Mouse (Mus musculus): Measurements from ENCODE around the gene Tor3a.
"Not testable (repeated sequence)": the region's sequence is repeated elsewhere in the genome, so short reads cannot be mapped to it uniquely, and the experiment has no call there.

The Tor3a gene

GRCm38 (mm10) chr1:156669208-156669983, 4.8 kb downstream of the Tor3a start:
- DNase-seq: no peak

DNA sequence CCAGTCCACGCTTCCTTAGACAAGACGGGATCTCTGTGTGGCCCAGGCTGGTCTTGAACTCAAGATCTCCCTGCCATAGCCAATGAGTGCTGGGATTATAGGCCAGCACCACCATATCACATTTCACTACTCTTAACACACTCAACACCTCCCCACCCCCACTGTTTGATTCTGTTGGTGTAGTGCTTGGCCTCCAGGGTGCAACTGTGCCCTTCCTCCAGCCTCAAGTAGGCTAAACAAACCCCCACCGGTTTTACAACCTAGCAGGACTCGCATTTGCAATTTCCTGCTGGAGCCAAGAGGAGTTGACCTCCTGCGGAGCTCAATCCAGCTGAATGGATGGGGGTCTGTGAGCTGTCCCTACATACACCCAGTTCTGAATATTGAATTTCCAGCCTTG, 5.6 kb downstream of the Tor3a start:
- no peak for DNase-seq

DNA sequence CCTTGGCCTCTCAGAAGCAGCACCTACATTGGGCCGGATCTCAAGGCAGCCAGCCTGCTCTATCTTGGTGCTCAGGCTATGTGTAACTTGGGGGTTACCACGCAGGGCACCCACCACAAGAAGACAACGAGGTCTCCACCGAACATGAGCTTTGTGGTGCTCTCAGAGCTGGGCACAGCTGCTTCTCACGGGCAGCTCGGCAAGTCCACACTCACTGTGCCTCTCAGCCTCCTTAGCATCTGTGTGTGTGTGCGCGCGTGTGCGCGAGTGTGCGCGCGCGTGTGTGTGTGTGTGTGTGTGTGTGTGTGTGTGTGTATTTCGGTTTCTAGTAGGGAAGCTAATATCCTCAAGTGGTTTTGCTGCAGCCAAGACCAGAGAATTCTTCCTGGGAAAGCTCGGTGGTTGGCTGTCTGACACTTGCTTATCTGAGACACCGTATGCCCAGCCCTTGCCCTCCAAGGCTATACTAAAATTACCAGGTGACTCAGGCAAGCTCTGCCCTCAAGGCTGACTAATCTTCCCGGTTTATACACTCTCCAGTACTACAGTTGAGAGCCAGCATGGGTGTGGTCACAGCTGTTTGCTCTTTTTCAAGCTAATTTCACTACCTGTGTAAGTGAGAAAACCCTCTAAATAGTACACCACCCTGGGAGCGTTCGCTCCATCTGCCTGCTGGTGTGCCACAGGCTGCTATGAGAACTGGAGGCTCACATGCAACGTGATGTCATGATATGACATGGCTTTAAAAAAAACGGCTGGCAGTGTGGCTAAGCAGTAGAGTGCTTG, 6.8 kb downstream of the Tor3a start:
- no peak for DNase-seq

- no peak for DNase-seq
Observed at GRCm38 (mm10) chr1:156665777-156666176, 8.4 kb downstream of the Tor3a start.

DNA sequence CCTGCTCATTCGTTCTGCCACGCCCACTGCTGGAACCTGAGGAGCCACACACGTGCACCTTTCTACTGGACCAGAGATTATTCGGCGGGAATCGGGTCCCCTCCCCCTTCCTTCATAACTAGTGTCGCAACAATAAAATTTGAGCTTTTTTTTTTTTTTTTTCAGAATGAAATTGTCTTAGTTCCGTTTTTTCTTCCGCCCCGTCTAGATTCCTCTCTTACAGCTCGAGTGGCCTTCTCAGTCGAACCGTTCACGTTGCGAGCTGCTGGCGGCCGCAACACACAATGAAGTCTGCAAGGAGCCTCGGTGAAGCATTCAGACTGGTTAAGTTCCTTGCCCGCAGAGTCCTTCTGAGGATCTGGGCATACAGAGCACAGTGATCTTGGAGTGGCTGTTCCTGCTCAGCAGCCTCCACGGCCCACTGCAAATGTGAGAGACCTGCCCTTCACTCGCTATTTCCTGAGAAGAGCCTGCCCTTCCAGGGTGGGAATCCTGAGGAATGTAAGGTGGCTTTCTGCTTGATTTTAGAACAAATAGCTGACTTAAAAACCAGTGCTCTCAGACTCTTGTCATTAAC, 13.4 kb downstream of the Tor3a start:
- DNase-seq: not testable (repeated sequence)

DNA sequence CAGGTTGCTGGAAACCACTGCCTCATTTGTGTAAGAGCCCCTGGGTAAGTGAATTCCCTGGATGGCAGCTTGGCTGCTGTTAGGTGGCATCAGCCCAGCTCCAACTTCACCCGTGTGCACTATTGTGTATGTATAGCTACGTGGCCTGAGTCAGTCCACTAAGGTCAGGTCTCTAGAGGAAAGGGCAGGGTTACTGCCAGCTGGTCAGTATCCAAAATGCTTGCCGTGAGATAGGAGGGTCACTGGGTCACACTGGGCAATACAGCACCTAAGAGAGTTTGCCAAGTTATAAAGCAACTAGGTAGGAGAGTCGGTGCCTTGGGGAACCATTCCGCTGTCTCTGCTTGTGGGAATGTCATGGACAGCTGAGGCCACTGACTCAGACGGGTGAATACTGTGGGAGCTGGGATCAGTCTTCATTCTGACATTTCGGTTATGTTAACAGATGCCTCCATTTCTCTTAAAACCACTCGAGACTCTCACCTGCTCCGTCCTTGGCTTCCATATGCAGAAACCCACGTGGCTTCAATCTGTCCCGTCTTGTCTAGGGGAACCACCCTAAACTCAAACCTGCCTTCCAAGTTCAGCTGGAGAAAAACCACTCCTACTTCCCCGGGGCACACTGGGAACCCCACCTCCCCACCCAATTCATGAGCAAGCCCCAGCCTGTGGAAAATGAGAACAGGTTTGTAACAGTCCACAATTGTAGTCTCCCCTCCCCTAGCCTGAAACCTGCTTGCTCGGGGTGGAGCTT, 14.1 kb downstream of the Tor3a start:
- DNase-seq: no peak

DNA sequence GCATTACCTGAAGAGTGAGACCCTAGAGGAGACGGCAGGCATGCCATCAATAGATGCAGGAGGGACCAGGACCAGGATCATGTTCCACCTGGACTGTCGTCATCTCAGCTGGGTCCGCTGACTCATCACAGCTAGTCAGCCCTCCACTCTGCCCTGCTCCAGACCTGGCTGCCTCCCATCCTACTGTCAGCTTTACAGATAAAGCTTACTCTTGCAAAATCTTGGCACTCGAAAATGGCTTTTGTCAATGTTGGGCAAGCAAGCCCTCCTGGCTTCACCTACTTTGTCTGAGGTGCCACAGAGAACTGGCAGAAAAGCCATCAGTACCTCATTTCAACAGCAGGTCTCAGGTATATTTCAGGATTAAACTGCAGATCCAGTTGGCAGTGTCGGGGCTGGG, 15.5 kb downstream of the Tor3a start:
- DNase-seq: no peak

DNA sequence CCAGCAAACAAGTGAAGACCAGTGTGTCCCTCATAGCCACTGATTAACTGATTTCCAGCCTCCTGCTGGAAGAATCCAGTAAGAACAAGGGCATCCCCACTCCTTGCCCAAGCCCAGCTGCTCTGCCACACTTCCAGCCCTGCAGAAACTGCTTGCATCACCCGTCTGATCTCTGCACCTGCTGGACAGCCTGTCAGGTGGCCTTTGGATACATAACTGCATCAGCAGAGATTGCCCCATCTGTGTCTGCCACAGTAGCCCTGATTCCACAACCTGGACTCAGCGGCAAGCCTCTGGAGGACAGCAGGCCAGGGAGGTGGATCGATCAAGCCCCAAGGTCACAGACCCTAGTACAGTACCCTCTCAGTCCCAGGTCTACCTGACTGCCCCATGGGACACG, 16.6 kb downstream of the Tor3a start:
- peak; percentile 38 for DNase-seq

- DNase-seq: no peak
Observed at GRCm38 (mm10) chr1:156654735-156655530, 19.2 kb downstream of the Tor3a start.

DNA sequence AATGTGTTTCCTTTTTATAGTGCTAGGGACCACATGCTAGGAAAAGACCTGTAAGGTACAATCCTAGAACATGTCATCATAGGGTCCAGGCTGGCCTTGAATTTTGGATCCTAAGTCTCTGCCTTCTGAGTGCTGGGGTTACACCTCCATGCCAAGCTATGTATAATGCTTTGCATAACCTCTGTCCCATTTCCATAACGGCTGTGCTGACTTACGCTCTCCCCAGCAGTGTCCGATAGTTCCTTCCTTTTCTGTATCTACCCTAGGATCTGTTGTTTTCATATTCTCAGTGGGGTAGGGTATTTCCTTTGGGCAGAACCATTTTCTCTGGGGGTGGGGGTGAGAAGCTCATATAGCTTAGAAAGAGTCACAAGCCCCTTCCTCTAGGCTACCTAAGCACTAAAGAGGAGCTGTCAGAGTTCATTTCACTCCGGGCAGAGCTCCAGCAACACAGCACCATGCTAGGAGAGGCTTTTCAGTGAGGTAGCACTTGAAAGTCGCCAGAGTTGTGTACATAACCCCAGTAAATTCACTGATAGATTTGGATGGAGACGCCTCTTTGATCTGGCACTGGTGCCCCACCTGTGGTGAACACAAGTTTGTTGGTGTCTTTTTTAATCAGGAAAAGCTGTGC, 21.9 kb downstream of the Tor3a start:
- no peak for DNase-seq

- DNase-seq: no peak
Observed at GRCm38 (mm10) chr1:156650631-156651030, 23.5 kb downstream of the Tor3a start.

- DNase-seq: no peak
Observed at GRCm38 (mm10) chr1:156648705-156649104, 25.5 kb downstream of the Tor3a start.

DNA sequence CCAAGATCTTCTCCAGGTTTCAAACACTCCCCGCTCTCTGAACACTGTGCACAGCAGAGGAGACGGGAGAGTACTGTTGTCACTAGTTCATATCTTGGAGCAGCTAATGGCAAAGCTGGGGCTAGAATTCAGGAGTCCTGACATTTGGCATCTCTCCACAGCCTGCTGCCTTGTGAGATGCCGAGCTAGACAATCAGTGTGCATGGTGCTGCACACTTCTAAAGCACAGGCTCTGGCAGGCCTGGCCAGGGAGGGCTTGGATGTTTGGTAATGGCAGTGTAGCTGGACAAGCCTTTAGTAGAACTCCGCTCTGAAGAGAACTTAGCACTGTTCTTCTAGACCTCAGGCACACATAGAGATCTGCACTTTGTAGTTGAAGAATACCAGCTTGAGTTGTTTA, 28.2 kb downstream of the Tor3a start:
- DNase-seq: no peak

GRCm38 (mm10) chr1:156644780-156645523, 29.2 kb downstream of the Tor3a start:
- DNase-seq: no peak

- no peak for DNase-seq
Observed at GRCm38 (mm10) chr1:156644061-156644460, 30.1 kb downstream of the Tor3a start.

- no peak for DNase-seq
Observed at GRCm38 (mm10) chr1:156642813-156643212, 31.3 kb downstream of the Tor3a start.

- DNase-seq: no peak
Observed at GRCm38 (mm10) chr1:156641808-156642207, 32.3 kb downstream of the Tor3a start.

DNA sequence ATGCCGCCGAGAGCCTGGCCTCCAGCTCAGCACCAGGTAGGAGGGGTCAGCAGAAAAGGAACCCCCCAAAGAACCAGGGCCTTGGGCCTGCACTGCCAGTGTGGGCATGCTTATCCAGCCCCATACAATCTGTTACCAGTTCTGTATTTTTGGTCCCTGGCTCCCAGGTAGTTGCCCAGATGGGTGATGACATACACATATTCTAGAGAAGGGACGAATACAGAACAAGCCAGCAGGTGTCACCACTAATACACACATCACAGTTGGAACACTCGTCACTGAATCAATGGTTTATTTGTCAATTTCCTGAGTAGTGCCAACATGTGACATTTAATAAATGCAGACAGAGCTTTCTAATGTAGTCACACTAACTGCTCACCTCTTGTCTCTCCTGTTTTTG, 33.6 kb downstream of the Tor3a start:
- DNase-seq: no peak

DNA sequence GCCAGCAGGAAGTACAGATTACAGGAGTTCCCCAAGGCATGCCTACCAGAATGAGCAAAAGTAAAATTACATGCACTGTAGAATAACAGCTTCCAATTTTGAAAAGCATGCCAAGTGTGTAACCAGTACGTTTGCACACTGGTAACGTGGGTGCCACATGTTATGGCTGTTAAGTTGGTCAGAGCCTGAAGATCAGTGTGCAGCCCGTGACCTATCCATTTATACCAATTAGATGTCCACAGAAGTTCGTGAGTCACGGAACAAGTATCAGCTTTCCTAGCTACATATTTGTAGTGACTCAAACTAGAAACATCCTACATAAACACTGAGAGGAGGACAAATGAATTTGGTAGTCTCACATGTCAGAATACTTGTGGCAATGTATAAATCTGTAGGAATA, 34.7 kb downstream of the Tor3a start:
- no peak for DNase-seq

DNA sequence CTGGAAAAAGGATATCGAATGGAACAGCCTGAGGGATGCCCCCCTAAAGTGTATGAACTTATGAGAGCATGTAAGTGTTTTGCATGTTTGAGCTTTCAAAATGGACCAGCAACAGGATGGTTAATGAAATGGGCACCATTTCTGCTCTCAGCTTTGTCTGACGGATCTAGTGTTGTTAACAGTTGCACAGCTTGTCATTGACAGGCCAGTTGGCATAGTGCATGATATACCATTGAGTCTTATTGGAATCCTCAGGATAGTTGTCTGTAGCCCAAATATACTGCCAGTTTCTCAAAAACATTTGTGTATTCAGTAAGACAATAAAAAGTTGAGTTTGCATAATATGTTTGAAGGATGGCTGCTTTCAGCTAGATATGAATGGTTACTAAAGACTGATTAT, 39.0 kb downstream of the Tor3a start:
- no peak for DNase-seq

GRCm38 (mm10) chr1:156633095-156633494, 41.1 kb downstream of the Tor3a start:
- DNase-seq: no peak

Measured in liver (tissue).